Mouse (Mus musculus) forebrain, embryonic 10.5 days (tissue): ENCODE data around the gene Thsd7b. TPM values are rescaled to one million over a fixed set of nuclear protein-coding genes. Genes with fewer than 3 reads are reported as not detected.
A peak's percentile ranks its signal among the peaks of the same experiment; 100 is the strongest.
"Not testable (repeated sequence)": the region's sequence is repeated elsewhere in the genome, so short reads cannot be mapped to it uniquely, and the experiment has no call there.

Experiments used
- DNase-seq: peaks from one replicate; pipeline ENCODE4 v3.0.0-alpha.2; 2017; ENCODE audit warnings: low spot score; ENCODE audit errors: extremely low spot score
- H3K27ac ChIP-seq: fragments of 300-500 bp; sonication (generic); 2 replicates; pipeline ENCODE4 v1.5.1; 2016; ENCODE audit warnings: mild to moderate bottlenecking
- H3K27me3 ChIP-seq: fragments of 300-500 bp; sonication (generic); 2 replicates; pipeline ENCODE4 v1.6.1; 2016; ENCODE audit warnings: mild to moderate bottlenecking; ENCODE audit not compliant: poor library complexity, severe bottlenecking
- H3K36me3 ChIP-seq: fragments of 300-500 bp; sonication (generic); replicated peaks from 2 replicates; pipeline ENCODE4 v1.6.1; 2016; ENCODE audit warnings: mild to moderate bottlenecking, moderate library complexity
- H3K4me1 ChIP-seq: fragments of 300-500 bp; sonication (generic); 2 replicates; pipeline ENCODE4 v1.6.1; 2016
- H3K4me3 ChIP-seq: fragments of 300-500 bp; sonication (generic); 2 replicates; pipeline ENCODE4 v1.5.1; 2016; ENCODE audit warnings: mild to moderate bottlenecking, moderate library complexity
- H3K9me3 ChIP-seq: fragments of 300-500 bp; sonication (generic); 2 replicates; pipeline ENCODE4 v1.6.1; 2016; ENCODE audit warnings: mild to moderate bottlenecking, moderate library complexity
- WGBS: fragments of 180-500 bp; shearing (Covaris S2); methylation state at CpG from one replicate; pipeline ENCODE4 v1.1.7; 2016; 5-methylcytosine and 5-hydroxymethylcytosine counted together
- polyA plus RNA-seq: library from polyadenylated mRNA; unstranded; fragments of >200 nt; fragmentation: Nextera tagmentation; extraction: Ambion mirVana; gene quantifications from 2 replicates; pipeline ENCODE4 v1.2.1, GENCODE M21; 2016

The Thsd7b gene
- polyA plus RNA-seq, 1 experiment from 2014 or later, result 1.5 TPM

- no peaks in the 10 kb centered on the region for H3K36me3 ChIP-seq
- 79% methylated on average over 1 of the region's 1 CpGs for WGBS
- DNase-seq, result no peak
These were observed 682.4 kb downstream of the Thsd7b start for GRCm38 (mm10) chr1:129955478-129955877.

GRCm38 (mm10) chr1:129956625-129957024, 683.5 kb downstream of the Thsd7b start:
- WGBS, result 66% methylated on average over 4 of the region's 4 CpGs
- H3K27me3 ChIP-seq, result no peaks in the 10 kb centered on the region
- peaks cover 17% of the 10 kb centered on the region for H3K4me1 ChIP-seq
- no peaks in the 10 kb centered on the region for H3K9me3 ChIP-seq
- H3K4me3 ChIP-seq, result no peak overlapping the region
- H3K27ac ChIP-seq, result no peak overlapping the region
- no peaks in the 10 kb centered on the region for H3K36me3 ChIP-seq
- DNase-seq, result no peak

More at GRCm38 (mm10) chr1:129955478-129955877, 682.4 kb downstream of the Thsd7b start:
- no peaks in the 10 kb centered on the region for H3K27me3 ChIP-seq
- H3K9me3 ChIP-seq, result no peaks in the 10 kb centered on the region
- no peak overlapping the region for H3K4me3 ChIP-seq
- H3K4me1 ChIP-seq, result peaks cover 17% of the 10 kb centered on the region
- H3K27ac ChIP-seq, result no peak overlapping the region

- 0 out of 2 replicates have a peak overlapping the region, but pooled peaks have one; percentile 13 for H3K27ac ChIP-seq
- not testable (repeated sequence) for H3K27me3 ChIP-seq, H3K36me3 ChIP-seq, H3K4me3 ChIP-seq, H3K9me3 ChIP-seq, DNase-seq
- H3K4me1 ChIP-seq, result peaks cover 17% of the 10 kb centered on the region
- WGBS, result 61% methylated on average over 2 of the region's 2 CpGs
These were observed 686.2 kb downstream of the Thsd7b start for GRCm38 (mm10) chr1:129959352-129959751.

- Histone ChIP-seq H3K27ac (no peak overlapping the region), H3K4me1 (peaks cover 9% of the 10 kb centered on the region), H3K27me3 (no peaks in the 10 kb centered on the region), H3K4me3 (no peak overlapping the region), H3K9me3 (no peaks in the 10 kb centered on the region), H3K36me3 (no peaks in the 10 kb centered on the region)
- WGBS, result 92% methylated on average over 2 of the region's 2 CpGs
- no peak for DNase-seq
These were observed 690.1 kb downstream of the Thsd7b start for GRCm38 (mm10) chr1:129963166-129963565.

GRCm38 (mm10) chr1:129989247-129989646, 716.1 kb downstream of the Thsd7b start:
- H3K4me1 ChIP-seq, H3K9me3 ChIP-seq, H3K27me3 ChIP-seq, H3K4me3 ChIP-seq, H3K27ac ChIP-seq, DNase-seq, H3K36me3 ChIP-seq: not testable (repeated sequence)

GRCm38 (mm10) chr1:129990821-129991220, 717.7 kb downstream of the Thsd7b start:
- WGBS, result 81% methylated on average over 2 of the region's 2 CpGs
- no peak for DNase-seq
- H3K4me3 ChIP-seq, result no peak overlapping the region
- H3K36me3 ChIP-seq, result no peaks in the 10 kb centered on the region
- no peaks in the 10 kb centered on the region for H3K4me1 ChIP-seq
- no peaks in the 10 kb centered on the region for H3K27me3 ChIP-seq
- H3K27ac ChIP-seq, result no peak overlapping the region
- H3K9me3 ChIP-seq, result no peaks in the 10 kb centered on the region

GRCm38 (mm10) chr1:130055012-130055411, 781.9 kb downstream of the Thsd7b start:
- no peaks in the 10 kb centered on the region for H3K27me3 ChIP-seq
- H3K36me3 ChIP-seq, result no peaks in the 10 kb centered on the region
- no peaks in the 10 kb centered on the region for H3K4me1 ChIP-seq
- H3K9me3 ChIP-seq, result no peaks in the 10 kb centered on the region
- H3K4me3 ChIP-seq, result no peak overlapping the region
- no peak overlapping the region for H3K27ac ChIP-seq
- no peak for DNase-seq

GRCm38 (mm10) chr1:130062105-130062504, 789.0 kb downstream of the Thsd7b start:
- DNase-seq, result no peak
- H3K27me3 ChIP-seq, result no peaks in the 10 kb centered on the region
- H3K4me3 ChIP-seq, result no peak overlapping the region
- H3K9me3 ChIP-seq, result no peaks in the 10 kb centered on the region
- no peaks in the 10 kb centered on the region for H3K36me3 ChIP-seq
- H3K27ac ChIP-seq, result no peak overlapping the region
- H3K4me1 ChIP-seq, result no peaks in the 10 kb centered on the region

GRCm38 (mm10) chr1:130066193-130066959, 793.3 kb downstream of the Thsd7b start:
- H3K27ac ChIP-seq, result no peak overlapping the region
- 82% methylated on average over 3 of the region's 3 CpGs for WGBS
- DNase-seq, result no peak

GRCm38 (mm10) chr1:130083788-130084187, 810.7 kb downstream of the Thsd7b start:
- 82% methylated on average over 2 of the region's 2 CpGs for WGBS
- Histone ChIP-seq H3K27ac (no peak overlapping the region), H3K36me3 (no peaks in the 10 kb centered on the region), H3K27me3 (no peaks in the 10 kb centered on the region), H3K9me3 (no peaks in the 10 kb centered on the region), H3K4me1 (no peaks in the 10 kb centered on the region), H3K4me3 (no peak overlapping the region)
- no peak for DNase-seq

More at GRCm38 (mm10) chr1:130066193-130066959, 793.3 kb downstream of the Thsd7b start:
- Histone ChIP-seq H3K4me1 (no peaks in the 10 kb centered on the region), H3K36me3 (no peaks in the 10 kb centered on the region), H3K9me3 (no peaks in the 10 kb centered on the region), H3K4me3 (no peak overlapping the region), H3K27me3 (no peaks in the 10 kb centered on the region)

- no peak overlapping the region for H3K27ac ChIP-seq
- no peak for DNase-seq
- no peaks in the 10 kb centered on the region for H3K27me3 ChIP-seq
- 80% methylated on average over 3 of the region's 3 CpGs for WGBS
- no peaks in the 10 kb centered on the region for H3K36me3 ChIP-seq
- no peak overlapping the region for H3K4me3 ChIP-seq
- no peaks in the 10 kb centered on the region for H3K4me1 ChIP-seq
- no peaks in the 10 kb centered on the region for H3K9me3 ChIP-seq
These were observed 812.1 kb downstream of the Thsd7b start for GRCm38 (mm10) chr1:130085207-130085606.

GRCm38 (mm10) chr1:130085910-130086309, 812.8 kb downstream of the Thsd7b start:
- H3K4me3 ChIP-seq, result no peak overlapping the region
- no peaks in the 10 kb centered on the region for H3K36me3 ChIP-seq
- H3K4me1 ChIP-seq, result no peaks in the 10 kb centered on the region
- 90% methylated on average over 2 of the region's 2 CpGs for WGBS
- no peaks in the 10 kb centered on the region for H3K27me3 ChIP-seq
- H3K9me3 ChIP-seq, result no peaks in the 10 kb centered on the region
- no peak overlapping the region for H3K27ac ChIP-seq
- DNase-seq, result no peak

GRCm38 (mm10) chr1:130099227-130099626, 826.1 kb downstream of the Thsd7b start:
- no peaks in the 10 kb centered on the region for H3K27me3 ChIP-seq
- WGBS, result 74% methylated on average over 2 of the region's 2 CpGs
- H3K9me3 ChIP-seq, result no peaks in the 10 kb centered on the region
- no peaks in the 10 kb centered on the region for H3K4me1 ChIP-seq
- H3K27ac ChIP-seq, result no peak overlapping the region
- no peaks in the 10 kb centered on the region for H3K36me3 ChIP-seq
- no peak for DNase-seq
- H3K4me3 ChIP-seq, result no peak overlapping the region
